Mouse (Mus musculus) thymus, postnatal 0 days (tissue): ENCODE measurements around the gene Adcy4. TPM values are rescaled to one million over a fixed set of nuclear protein-coding genes. Genes with fewer than 3 reads are reported as not detected.

Source experiments
- DNase-seq: peaks from one replicate; pipeline ENCODE4 v3.0.0-alpha.2; 2015; ENCODE audit warnings: low spot score
- polyA plus RNA-seq: library from polyadenylated mRNA; unstranded; fragments of >200 nt; fragmentation: Nextera tagmentation; extraction: Ambion mirVana; gene quantifications from 2 replicates; pipeline ENCODE4 v1.2.1, GENCODE M21; 2015

Adcy4 gene
- 2.2 and 2.7 TPM in 2 replicates for polyA plus RNA-seq

DNA sequence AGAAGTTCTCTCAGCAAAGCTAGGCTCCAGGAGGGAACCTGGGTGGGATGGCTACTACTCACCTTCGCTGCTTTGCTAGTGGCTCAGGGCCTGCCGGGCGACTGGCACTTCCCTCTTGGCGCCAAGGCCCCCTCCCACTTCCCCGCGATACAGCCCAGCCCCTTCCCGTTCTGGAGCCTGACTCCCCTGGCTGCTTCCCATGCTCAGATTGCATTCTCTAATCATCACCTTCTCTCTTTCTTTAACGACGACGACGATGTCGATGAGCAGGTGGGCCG is at the start of gene Adcy4:
Gene Adcy4 (minus strand): TSS at position 138 of the 278 bp plus-strand sequence.
- no peak for DNase-seq

DNA sequence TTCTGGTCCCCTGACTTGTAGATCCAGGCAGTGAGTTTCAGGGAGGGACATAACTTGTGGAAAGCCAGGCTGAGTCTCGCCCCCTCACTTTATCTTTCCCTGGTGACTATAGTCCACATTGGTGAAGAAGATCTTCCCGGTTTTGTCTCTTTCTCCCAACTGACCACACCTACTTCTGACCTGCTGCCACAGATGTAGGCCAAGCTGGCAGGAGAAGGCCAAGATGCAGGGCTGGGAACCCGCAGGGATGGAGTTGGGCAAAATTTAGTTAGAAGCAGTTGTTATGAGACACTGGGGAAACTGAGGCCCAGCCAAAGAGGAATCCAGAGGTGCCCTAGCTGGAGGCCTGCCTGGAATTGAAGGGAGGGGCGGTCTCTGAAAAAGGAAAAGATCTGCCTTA is 49.2 kb upstream of the Adcy4 start:
- DNase-seq, result no peak

DNA sequence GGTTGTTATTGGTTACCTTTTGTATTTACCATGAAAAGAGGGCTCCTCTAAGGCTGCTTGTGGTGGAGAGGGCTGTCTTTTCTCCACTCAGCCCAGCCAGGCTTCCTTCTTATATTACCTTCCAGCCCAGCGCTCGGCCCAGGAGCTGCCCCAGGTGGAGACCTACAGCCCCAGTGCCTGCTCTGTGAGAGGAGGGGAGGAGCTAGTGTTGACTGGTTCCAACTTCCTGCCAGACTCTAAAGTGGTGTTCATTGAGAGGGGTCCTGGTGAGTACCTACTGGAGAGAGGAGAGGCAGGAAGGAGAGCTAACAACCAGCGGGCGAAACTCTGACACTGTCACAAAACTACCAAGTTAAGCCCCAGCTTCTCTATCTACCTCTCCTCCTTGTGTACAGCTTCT is 46.4 kb upstream of the Adcy4 start:
- DNase-seq, result no peak

DNA sequence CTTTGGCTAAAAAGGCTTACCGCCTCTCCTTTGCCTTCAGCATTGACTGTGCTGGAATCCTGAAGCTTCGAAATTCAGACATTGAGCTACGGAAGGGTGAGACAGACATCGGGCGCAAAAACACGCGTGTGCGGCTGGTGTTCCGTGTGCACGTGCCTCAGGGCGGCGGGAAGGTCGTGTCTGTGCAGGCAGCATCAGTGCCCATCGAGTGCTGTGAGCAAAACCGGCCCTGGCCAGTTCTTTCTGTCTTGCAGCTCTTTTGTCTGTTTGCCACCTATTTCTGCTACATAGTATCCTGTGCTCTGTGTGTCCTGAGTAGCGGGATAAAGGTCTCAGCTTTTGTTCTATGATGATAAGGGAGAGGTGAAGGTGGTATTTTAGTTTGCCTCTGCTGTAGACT is 46.0 kb upstream of the Adcy4 start:
- DNase-seq, result no peak

DNA sequence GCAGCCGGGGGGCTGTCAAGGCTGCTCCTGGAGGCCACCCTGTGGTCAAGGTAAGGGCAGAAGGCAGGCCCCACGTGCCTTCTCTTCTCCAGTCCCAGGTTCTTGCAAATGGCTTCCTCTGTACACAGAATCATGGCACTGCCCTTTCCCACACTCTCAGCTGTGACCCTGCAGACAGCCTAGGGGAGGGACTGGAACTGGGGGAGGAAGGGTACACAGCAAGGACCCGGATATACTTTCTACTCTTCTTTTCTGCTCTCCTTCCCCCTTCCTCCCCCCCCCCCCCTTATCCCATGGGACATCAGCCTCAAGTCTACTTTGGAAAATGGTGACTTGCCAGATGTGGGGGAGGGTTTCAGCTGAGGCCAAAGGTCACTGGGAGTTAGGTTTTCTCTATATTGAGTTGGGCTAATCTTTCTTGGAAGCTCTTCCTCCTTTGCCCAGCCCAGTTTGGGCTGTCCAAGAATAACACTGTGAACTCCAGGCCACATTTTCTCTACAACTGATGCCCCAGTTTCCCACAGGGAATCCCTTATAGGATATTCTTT is 44.9 kb upstream of the Adcy4 start:
- DNase-seq, result no peak

DNA sequence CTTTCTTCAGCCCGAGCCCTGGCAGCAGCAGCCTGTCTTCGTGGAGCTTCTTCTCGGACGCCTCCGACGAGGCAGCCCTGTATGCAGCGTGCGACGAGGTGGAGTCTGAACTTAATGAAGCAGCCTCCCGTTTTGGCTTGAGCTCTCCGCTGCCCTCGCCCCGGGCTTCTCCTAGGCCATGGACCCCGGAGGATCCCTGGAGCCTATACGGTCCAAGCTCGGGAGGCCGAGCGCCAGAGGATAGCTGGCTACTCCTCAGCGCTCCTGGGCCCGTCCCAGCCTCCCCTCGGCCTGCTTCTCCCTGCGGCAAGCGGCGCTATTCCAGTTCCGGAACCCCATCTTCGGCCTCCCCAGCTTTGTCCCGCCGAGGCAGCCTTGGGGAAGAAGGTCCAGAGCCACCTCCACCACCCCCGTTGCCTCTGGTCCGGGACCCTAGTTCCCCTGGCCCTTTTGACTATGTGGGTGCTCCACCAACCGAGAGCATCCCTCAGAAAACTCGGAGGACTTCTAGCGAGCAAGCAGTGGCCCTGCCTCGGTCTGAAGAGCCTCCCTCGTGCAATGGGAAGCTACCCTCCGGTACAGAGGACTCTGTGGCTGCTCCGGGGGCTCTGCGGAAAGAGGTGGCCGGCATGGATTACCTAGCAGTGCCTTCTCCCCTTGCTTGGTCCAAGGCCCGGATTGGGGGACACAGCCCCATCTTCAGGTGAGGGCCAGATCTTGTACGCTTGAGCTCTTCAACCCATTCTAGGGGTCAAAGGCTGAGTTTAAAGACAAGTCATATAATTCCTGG is 42.9 kb upstream of the Adcy4 start:
- no peak for DNase-seq

DNA sequence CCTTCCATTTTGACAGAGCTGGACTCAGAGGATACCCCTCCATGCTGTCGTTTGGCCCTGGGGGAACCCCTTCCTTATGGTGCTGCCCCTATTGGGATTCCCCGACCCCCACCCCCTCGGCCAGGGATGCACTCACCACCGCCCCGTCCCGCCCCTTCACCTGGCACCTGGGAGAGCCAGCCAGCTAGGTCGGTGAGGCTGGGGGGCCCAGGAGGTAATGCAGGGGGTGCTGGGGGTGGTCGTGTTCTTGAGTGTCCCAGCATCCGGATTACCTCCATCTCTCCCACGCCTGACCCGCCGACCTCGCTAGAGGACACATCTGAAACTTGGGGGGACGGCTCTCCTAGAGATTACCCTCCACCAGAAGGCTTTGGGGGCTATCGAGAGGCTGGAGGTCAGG is 42.2 kb upstream of the Adcy4 start:
- no peak for DNase-seq

DNA sequence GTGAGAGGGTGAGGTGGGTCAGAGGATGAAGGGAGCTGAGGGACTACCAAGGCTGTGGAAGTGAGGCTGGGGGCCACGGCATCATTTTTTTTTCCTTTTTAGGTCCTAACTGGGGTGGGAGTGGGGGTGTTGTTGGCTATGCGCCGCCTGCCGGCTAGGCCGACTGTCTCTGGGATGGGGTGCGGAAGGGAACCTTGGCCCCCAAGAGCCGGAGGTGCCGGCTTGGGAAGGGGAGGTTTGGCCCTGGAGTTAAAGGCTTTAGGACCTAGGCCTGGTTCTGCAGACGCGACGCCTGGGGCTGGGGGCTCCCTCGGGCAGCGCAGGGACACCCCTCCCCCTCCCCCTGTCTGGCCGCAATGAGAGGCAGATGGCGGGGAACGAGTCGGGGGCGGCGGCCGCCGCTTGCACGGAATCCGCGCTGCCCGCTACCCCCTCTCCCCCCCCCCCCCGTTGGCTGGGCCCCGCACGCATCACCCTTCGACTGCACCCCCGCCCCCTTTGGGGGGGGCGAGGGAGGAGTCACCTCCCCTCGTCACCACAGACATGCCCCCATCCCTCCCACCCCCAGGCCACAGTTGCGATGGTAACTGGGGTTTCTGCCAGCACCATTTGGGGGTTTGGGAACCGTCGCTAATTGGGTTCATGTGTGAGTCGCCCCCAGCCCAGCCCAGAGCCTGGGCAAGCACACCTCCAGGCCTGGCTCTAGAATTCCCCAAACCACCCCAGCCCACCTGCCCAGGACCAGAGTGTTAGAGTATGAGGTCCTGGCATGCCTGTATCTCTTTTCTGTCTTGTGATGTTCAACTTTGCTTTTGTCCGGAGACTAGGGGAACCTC is 41.5 kb upstream of the Adcy4 start:
- DNase-seq, result no peak

DNA sequence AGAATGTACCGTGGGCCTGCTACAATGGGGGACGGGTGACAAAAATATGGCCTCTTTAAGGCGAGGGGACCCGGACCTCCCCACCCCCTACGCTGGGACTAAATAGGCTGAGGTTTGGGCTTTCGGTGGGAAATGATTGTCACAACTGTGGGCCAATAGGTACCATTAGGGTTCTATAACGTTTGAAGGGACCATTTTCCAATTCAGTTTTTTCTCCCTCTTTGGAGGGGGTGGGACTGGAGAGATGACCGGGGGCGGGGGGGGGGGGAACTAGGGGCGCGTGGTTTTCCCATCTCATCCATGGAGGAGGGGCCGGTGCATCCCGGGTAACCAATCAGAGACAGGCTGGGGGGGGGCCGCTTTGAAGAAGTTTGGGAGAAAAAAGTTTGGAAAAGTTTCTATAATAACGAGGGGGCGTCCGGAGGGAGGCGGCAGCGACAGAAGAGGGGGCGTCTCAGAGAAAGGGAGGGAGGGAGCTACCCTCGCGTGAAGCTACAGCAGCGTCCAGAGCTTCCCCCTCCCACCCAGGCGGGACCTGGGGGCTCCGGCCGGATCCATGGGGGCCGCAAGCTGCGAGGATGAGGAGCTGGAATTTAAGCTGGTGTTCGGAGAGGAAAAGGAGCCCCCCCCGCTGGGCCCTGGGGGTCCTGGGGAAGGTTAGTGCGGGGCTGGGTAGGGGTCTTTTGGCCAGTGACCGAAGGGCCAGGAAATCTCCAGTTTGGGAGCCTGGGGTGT is 40.8 kb upstream of the Adcy4 start:
- DNase-seq, result no peak

DNA sequence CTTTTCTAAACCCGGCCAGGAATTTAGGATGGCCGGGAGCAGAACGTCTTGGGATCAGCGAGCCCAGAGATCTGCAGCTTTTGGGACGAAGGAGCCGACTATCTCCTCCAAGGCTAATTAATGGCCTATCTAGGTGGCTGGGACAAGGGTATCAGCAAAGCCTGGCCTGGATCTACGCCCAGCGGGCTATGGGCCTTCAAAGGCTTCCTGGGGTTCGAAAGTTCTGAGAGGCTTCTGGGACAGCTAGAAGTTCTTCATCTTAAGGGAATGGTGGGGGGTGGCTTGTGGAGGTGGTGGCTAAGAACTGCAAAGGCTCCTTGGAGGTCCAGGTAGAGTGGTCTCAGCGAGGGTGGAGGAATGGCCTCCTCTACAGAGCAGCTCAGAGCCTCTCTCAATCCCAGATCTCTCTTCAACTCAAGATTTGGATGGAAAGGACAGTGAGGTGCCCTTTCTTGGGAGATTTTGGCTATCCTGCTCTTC is 40.1 kb upstream of the Adcy4 start:
- no peak for DNase-seq

DNA sequence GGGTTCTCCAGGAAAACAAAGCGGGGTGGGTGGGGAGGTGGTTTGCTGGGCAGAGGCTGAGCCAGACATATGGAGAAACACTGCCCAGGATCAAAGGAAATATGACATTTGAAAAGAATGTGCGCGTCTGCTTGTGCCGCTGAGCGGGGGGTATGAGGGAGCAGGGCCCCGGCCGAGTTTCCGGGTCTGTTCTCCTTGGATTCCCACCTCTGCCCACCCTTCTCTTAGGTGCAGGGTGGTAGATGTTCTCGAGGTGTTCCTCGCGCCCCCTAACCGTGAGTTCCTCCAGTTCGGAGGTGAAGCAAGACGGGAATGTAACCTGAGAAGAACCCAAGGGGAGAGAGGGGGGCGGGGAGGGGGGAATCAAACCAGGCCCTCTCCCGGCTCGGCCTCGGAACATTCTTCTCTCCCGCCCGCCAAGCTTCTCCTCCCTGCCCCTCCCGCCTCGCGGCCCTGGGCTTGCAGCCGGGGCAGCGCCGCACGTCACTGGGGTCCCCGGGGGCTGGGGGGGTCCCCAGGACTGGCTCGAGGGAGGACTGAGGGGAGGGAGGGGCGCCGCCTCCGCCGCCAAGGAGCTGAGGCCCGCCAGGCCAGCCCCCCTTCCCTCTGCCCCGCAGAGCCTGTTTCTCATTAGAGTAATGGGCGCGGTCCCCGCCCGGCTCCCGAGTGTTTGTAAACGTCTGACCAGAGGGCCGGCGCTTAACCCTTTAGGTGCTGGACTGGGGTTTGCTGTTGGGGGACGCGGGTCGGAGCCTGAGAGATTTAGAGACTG is 39.3 kb upstream of the Adcy4 start, which contains the start of gene Nfatc4:
Gene Nfatc4 (plus strand): TSS at position 154 of the 772 bp plus-strand sequence.
- peak; percentile 16 for DNase-seq

DNA sequence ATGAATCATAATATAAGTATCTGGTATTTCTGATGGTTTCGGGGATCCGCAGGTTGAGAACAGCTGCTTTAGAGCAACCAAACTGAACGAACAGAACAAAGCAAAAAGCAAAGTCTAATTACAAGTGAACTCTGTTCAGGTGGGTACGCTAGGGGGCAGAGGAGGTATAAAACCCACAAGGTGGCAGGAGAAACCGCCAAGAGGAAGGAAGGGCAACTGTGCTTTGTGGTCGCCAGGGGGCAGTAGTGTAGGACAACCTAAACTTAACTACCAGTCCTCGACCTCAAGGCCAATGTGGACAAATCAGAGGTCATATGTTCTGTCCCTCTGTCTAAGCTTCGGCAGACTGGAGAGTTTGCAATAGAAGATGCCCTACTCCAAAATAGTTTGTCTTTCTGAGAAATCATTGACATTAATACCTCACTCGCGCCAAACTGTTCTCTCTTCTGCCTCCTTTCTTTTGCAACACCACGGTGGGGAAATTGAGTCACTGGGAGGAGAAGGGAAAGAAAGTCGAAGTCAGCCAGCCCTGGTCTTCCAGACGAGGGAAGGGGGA is 38.6 kb upstream of the Adcy4 start:
- DNase-seq, result peak; percentile 86

DNA sequence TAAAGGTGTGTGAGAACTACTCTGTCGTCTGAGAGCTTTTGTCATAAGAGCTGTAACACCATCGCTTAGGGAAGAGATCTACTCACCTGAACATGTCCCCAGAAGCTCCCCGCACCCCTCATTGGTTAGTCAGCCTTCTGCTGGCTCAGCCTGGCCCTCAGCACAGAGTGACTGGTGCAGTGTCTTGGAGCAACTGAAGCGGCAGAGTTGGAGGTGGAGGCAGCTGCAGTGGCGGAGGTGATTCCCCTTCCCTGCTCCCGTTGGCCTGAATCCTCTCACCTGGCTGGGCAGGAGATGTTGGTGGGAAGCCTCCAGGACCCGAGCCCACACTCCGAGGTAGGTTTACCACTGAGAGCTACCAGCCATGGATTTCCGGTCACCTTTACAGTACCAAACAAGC is 36.7 kb upstream of the Adcy4 start:
- DNase-seq, result no peak

DNA sequence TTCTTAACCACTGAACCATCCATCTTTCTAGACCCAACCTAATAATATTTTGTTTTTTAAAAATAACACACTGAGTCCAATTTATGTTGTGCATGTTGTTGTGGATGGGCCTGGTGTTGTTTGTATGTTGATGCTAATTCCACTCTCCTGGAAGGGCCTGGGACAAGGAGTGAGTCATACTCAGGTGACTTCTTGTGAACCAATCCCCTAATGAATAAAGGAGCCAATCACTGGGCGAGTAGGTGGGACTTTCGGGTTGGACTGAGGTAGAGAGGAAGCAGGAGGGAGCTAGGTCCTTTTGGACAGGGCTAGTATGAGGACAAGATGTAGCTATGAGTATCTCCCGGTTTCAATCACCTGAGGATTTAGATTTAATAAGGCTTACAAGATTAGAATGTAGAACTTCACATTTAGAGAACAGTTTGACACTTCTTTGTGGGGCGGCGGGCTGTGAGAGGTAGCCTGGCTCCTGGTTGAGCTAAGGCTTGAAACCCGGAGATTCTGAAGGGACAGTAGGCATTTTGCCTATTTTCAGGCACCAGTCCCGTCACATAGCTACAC is 36.0 kb upstream of the Adcy4 start:
- no peak for DNase-seq

DNA sequence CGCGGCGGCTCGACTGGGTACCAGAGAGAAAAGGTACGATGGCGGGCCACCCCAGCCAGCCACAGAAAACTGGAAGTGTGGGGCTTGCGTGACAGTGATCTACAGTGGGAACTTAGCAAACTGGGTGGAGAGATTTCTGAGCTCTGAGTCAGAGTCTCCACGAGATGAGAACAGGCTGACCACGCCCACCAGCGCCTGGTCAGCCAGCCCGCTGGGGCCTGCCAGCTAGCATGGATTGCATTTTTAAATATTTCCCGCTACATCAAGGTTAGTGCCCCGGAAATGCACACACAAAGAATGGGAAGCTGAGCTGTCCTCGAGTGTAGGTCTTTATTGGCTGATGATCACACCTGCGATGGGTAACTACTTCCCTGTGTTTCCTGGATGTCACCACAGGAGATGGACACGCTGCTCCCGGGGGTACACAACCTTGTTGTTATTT is 31.4 kb upstream of the Adcy4 start:
- no peak for DNase-seq

DNA sequence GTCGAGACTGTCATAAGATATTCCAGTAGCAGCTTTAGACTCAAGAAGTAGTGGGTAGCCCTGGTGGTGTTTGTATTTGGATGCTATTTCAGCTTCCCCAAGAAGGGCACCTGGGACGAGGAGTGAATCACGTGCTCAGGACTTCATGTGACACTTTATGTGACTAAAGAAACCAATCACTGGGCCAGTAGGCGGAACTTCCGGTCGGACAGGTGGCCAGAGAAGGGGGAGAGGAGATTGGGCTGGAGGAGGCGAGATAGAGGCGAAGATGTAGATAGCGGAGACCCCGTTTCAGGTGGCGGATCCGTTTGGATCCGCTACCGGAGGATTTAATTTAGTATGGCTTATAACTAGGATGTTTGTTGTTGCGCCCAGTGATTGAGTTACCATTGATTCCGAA is 31.0 kb upstream of the Adcy4 start:
- DNase-seq, result no peak

DNA sequence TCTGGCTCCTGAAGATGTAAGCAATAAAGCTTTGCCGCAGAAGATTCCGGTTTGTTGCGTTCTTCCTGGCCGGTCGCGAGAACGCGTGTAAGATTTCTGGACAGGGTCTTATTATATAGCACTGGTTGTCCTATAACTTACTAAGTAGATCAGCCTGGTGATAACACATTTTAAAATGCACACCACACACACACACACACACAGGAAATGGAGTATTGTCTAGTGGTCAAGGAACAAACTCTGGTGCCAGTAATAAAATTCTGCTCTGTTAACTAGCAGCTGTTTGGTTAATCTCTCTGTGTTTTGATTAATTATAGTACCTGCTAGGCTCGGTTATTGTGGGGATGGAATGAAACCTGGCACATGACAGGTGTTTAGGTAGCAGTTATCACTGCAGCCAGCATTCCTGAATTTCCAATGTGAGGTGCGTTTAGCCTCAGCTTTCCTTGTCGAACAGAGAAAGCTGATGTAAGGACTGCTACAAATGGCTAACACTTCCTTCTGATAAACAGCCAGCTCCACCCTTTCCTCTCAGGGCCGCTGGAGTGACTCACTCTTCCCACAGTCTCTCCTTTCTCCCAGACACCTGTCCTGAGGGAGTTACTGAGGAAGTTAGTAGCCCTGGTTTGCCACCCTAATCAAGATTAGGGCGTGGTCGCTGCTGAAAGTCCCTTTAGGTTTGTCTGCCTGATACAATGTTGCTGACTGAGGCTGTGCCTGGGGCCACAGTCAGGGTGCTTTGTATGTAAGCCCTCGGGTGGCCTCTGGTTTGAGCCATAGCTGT is 11.7 kb upstream of the Adcy4 start:
- DNase-seq, result no peak

DNA sequence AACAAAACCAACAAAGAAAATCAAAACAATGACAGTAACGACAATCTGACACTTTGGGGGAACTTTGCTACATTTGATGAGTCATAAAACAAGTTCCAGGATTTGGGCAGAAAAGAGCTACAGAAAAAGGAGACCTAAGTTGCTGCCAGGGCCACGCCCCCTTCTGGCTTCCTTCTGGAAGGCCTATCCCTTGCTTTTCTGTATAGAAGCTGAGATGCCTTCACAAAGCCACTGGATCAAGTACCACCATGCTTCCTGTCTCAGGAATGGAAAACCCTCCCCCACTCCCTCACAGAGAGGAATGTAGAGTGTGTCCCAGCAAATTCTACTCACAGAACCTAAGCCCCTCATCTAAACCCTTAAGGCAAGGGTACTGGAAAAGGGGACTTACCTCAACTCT is 10.1 kb upstream of the Adcy4 start:
- DNase-seq, result no peak

DNA sequence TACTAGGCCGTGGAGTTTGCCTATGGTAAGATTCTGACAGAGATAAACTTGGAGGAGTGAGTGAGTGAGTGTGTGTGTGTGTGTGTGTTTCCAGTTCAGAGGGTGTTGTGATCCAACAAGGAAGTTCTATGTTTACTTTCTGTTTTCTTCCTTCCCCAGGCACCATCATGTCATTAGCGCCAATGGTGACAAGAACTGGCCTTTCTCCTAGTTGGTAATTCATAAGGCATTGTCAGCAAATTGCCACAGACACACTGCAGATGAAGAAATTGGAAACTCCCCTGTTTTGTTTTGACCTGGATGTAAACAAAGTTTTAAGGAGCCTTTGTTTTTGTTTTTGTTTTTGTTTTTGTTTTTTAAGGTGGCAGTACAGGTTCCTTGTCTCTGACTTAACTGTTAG is 9.6 kb upstream of the Adcy4 start:
- no peak for DNase-seq
